ENCODE assay signal across 27 mouse cellular contexts in genomic region chr11:114698496-114698895, GRCm38 (mm10). TPM values are rescaled to one million over a fixed set of nuclear protein-coding genes. Genes with fewer than 3 reads are reported as not detected.
DNase-seq lines count a peak whose midpoint lies in the region; ATAC-seq and TF ChIP-seq lines count a peak whose summit lies in the region.
"Had no signal": no experiment of that assay in that cellular context is flagged by ENCODE, and none has a peak within 500 bp of the region (broad histone marks: within the 10 kb centered on the region; RNA-seq: fewer than 3 reads in every experiment).

No protein-coding gene starts in this region.

- TF ChIP-seq EP300 in heart, adult 2 months (IDR thresholded peaks at IDR 0.05; ENCODE audit: insufficient read depth, low read depth, low read length): no peak
- no peak for TF ChIP-seq EP300 in lung, postnatal 0 days (IDR thresholded peaks at IDR 0.05)

- H3K4me1 ChIP-seq in heart, adult 2 months (ENCODE audit: control insufficient read depth, insufficient read depth, low read length): peaks cover 2% of the 10 kb centered on the region
- H3K4me1 ChIP-seq in heart, embryonic 10.5 days: no peaks in the 10 kb centered on the region
- no peaks in the 10 kb centered on the region for H3K4me1 ChIP-seq in lung, postnatal 0 days (ENCODE audit: insufficient read depth, low read depth, low read length)

- H3K27ac ChIP-seq in gastrocnemius, adult 2 months: peak overlapping the region; percentile 63
- H3K27ac ChIP-seq in heart, adult 2 months: no peak overlapping the region
- no peak overlapping the region for H3K27ac ChIP-seq in heart, embryonic 10.5 days
- H3K27ac ChIP-seq in lung, postnatal 0 days (ENCODE audit: low read length): no peak overlapping the region
- H3K27ac ChIP-seq: forebrain, embryonic 10.5 days; forebrain, embryonic 13.5 days; heart, embryonic 15.5 days; hindbrain, embryonic 14.5 days; hindbrain, postnatal 0 days had no signal

- intact Hi-C loops in gastrocnemius, adult 2 months (cut with DNase I): no loop called here
- intact Hi-C loops in heart, adult 2 months (cut with DNase I): no loop called here

- DNase-seq in gastrocnemius, adult 2 months: no peak
- DNase-seq in gastrocnemius, postnatal 10 days: no peak
- peak; percentile 31 to 39 for DNase-seq in heart, adult 2 months
- no peak for DNase-seq in heart, embryonic 10.5 days (ENCODE audit: low spot score)
- no peak for DNase-seq in lung, postnatal 0 days (ENCODE audit: low spot score)
- DNase-seq in lung, adult 18-20 months: no peak
- DNase-seq in right cerebral cortex, postnatal 25 days: no peak
- DNase-seq: adrenal gland, postnatal 10 days; adrenal gland, postnatal 36 days; B cell, adult 2 months; cerebellum, adult 18-20 months; cerebellum, adult 9-10 months; cerebellum, postnatal 14 days; heart, postnatal 36 days had no signal

- no peaks in the 10 kb centered on the region for H3K79me2 ChIP-seq in heart, adult 2 months (replicated peaks; ENCODE audit: control insufficient read depth, insufficient read depth, low read length)

- H3K9ac ChIP-seq in heart, adult 2 months (ENCODE audit: low read depth, low read length): no peak overlapping the region
- no peak overlapping the region for H3K9ac ChIP-seq in lung, postnatal 0 days (replicated peaks; ENCODE audit: low read depth)
- H3K9ac ChIP-seq: forebrain, embryonic 13.5 days; heart, embryonic 15.5 days; hindbrain, embryonic 14.5 days had no signal

- no peaks in the 10 kb centered on the region for H3K9me3 ChIP-seq in heart, embryonic 10.5 days
- H3K9me3 ChIP-seq in lung, postnatal 0 days (ENCODE audit: low read length): no peaks in the 10 kb centered on the region
- H3K9me3 ChIP-seq: forebrain, embryonic 10.5 days; forebrain, embryonic 13.5 days; heart, embryonic 15.5 days had no signal

- no peaks in the 10 kb centered on the region for H3K36me3 ChIP-seq in heart, adult 2 months (ENCODE audit: control insufficient read depth, insufficient read depth, low read length)
- 0 out of 2 replicates have a peak, but pooled peaks cover 8% of the 10 kb centered on the region for H3K36me3 ChIP-seq in heart, embryonic 10.5 days
- H3K36me3 ChIP-seq in lung, postnatal 0 days (ENCODE audit: insufficient read depth, low read length): no peaks in the 10 kb centered on the region
- H3K36me3 ChIP-seq: G1E; heart, embryonic 15.5 days had no signal

- no peaks in the 10 kb centered on the region for H3K27me3 ChIP-seq in heart, adult 2 months (ENCODE audit: control insufficient read depth, insufficient read depth, low read length)
- no peaks in the 10 kb centered on the region for H3K27me3 ChIP-seq in heart, embryonic 10.5 days (ENCODE audit: insufficient read depth, poor library complexity, severe bottlenecking)
- H3K27me3 ChIP-seq in lung, postnatal 0 days (replicated peaks; ENCODE audit: insufficient read depth, low read length): no peaks in the 10 kb centered on the region
- H3K27me3 ChIP-seq: CH12.LX; forebrain, embryonic 13.5 days; heart, embryonic 15.5 days; Patski had no signal

- no peak overlapping the region for H3K4me2 ChIP-seq in lung, postnatal 0 days (replicated peaks; ENCODE audit: low read depth, low read length)
- H3K4me2 ChIP-seq: forebrain, embryonic 13.5 days; heart, embryonic 11.5 days; heart, embryonic 15.5 days; hindbrain, embryonic 14.5 days had no signal

- whole genome bisulfite sequencing in heart, adult 2 months: 79% methylated on average over 7 of the region's 7 CpGs
- WGBS in heart, embryonic 10.5 days: 89% methylated on average over 7 of the region's 7 CpGs
- 79% methylated on average over 7 of the region's 7 CpGs for WGBS in lung, postnatal 0 days

- peak; percentile 19; the same call in 1 of the 2 replicates for ATAC-seq in lung, postnatal 0 days
- ATAC-seq: forebrain, embryonic 13.5 days; forebrain, embryonic 16.5 days; hindbrain, postnatal 0 days; inflammation-experienced regulatory T-cells, adult 6 months; intestine, embryonic 16.5 days; Patski had no signal

- TF ChIP-seq POLR2A in heart, adult 2 months (IDR thresholded peaks at IDR 0.05; ENCODE audit: insufficient read depth, low read depth, low read length): no peak

- TF ChIP-seq CTCF in gastrocnemius, adult 2 months (IDR thresholded peaks at IDR 0.05): no peak
- TF ChIP-seq CTCF in heart, adult 2 months (IDR thresholded peaks at IDR 0.05): no peak
- no peak for TF ChIP-seq CTCF in lung, postnatal 0 days (IDR thresholded peaks at IDR 0.05)

- H3K4me3 ChIP-seq in gastrocnemius, adult 2 months: no peak overlapping the region
- H3K4me3 ChIP-seq in heart, adult 2 months: no peak overlapping the region
- no peak overlapping the region for H3K4me3 ChIP-seq in heart, embryonic 10.5 days
- no peak overlapping the region for H3K4me3 ChIP-seq in lung, postnatal 0 days (ENCODE audit: low read depth, low read length)
- H3K4me3 ChIP-seq: forebrain, embryonic 10.5 days; forebrain, embryonic 13.5 days; heart, embryonic 15.5 days had no signal

RNA-seq across cellular contexts. Expression of gene Ttyh2, which starts 23.3 kb away (rescaled TPM):
- total RNA-seq in gastrocnemius, adult 2 months (2021): 10 to 100 TPM; 15.7 to 17.4 TPM
- 10 to 100 TPM; 74.5 to 75.9 TPM for total RNA-seq in gastrocnemius, postnatal 10 days (2021)
- total RNA-seq in heart, adult 2 months (2021): 1 to 10 TPM; 4.3 to 4.9 TPM
- 6.3 and 7.5 TPM in 2 replicates for polyA plus RNA-seq in heart, adult 2 months (2012; rRNA removed)
- polyA plus RNA-seq in heart, embryonic 10.5 days (2016; fragmentation: Nextera tagmentation; extraction: Ambion mirVana): 4.8 and 4.9 TPM in 2 replicates
- polyA plus RNA-seq in lung, postnatal 0 days (2015; fragmentation: Nextera tagmentation; extraction: Ambion mirVana): 20.1 and 22.3 TPM in 2 replicates

RNA-seq across cellular contexts. Expression of gene Dnaic2, which starts 28.7 kb away (rescaled TPM):
- under 1 TPM; 0.08 to 0.14 TPM for total RNA-seq in gastrocnemius, adult 2 months (2021)
- total RNA-seq in gastrocnemius, postnatal 10 days (2021): 1 to 10 TPM; 1.0 to 1.1 TPM
- total RNA-seq in heart, adult 2 months (2021): under 1 TPM; 0.16 to 0.18 TPM
- polyA plus RNA-seq in heart, adult 2 months (2012; rRNA removed): 0.44 and 1.5 TPM in 2 replicates
- 0.19 and 0.53 TPM in 2 replicates for polyA plus RNA-seq in heart, embryonic 10.5 days (2016; fragmentation: Nextera tagmentation; extraction: Ambion mirVana)
- polyA plus RNA-seq in lung, postnatal 0 days (2015; fragmentation: Nextera tagmentation; extraction: Ambion mirVana): 6.4 and 7.3 TPM in 2 replicates
- total RNA-seq: G1E; gastrocnemius, adult 8-10 months had no signal
- polyA plus RNA-seq: G1E; inflammation-experienced regulatory T-cells, adult 6 months had no signal

RNA-seq across cellular contexts. Expression of gene Rpl38, which starts 30.2 kb away (rescaled TPM):
- total RNA-seq in gastrocnemius, adult 2 months (2021): 100 to 1,000 TPM; 544 to 670 TPM
- total RNA-seq in gastrocnemius, postnatal 10 days (2021): 1,000 to 10,000 TPM in 1 of 2 experiments, 100 to 1,000 TPM in 1; 978 to 1,057 TPM
- 100 to 1,000 TPM; 587 to 660 TPM for total RNA-seq in heart, adult 2 months (2021)
- 335 and 344 TPM in 2 replicates for polyA plus RNA-seq in heart, adult 2 months (2012; rRNA removed)
- 789 and 902 TPM in 2 replicates for polyA plus RNA-seq in heart, embryonic 10.5 days (2016; fragmentation: Nextera tagmentation; extraction: Ambion mirVana)
- polyA plus RNA-seq in lung, postnatal 0 days (2015; fragmentation: Nextera tagmentation; extraction: Ambion mirVana): 728 and 824 TPM in 2 replicates

Comparison
In these comparisons a context has a peak if more than half of its experiments do, and no peak if none do; other contexts are left out.
1. DNase-seq: peak in heart, adult 2 months (2 of 2); none in gastrocnemius, adult 2 months (single experiment), gastrocnemius, postnatal 10 days (single experiment), heart, embryonic 10.5 days (single experiment), lung, postnatal 0 days (single experiment), lung, adult 18-20 months (0 of 2) and right cerebral cortex, postnatal 25 days (single experiment).
2. RNA of gene Ttyh2, which starts 23.3 kb away (total RNA-seq): 74.5 to 75.9 TPM in gastrocnemius, postnatal 10 days; 15.7 to 17.4 TPM in gastrocnemius, adult 2 months and 4.3 to 4.9 TPM in heart, adult 2 months; every median in the first group is over 4 times any median in the second.